Mouse (Mus musculus) testis, adult 2 months (tissue): Measurements from ENCODE around the gene Zfp36l1. TPM values are rescaled to one million over a fixed set of nuclear protein-coding genes. Genes with fewer than 3 reads are reported as not detected.

Source experiments
- H3K27ac ChIP-seq: fragments of 200-500 bp; 2 replicates; pipeline ENCODE4 v1.5.1; 2012; ENCODE audit warnings: low read depth, low read length; ENCODE audit not compliant: control insufficient read depth, insufficient read depth
- H3K27me3 ChIP-seq: fragments of 200-500 bp; 2 replicates; pipeline ENCODE4 v1.6.1; 2012; ENCODE audit warnings: mild to moderate bottlenecking, low read length, moderate library complexity; ENCODE audit not compliant: control insufficient read depth, insufficient read depth
- H3K36me3 ChIP-seq: fragments of 200-500 bp; 2 replicates; pipeline ENCODE4 v1.6.1; 2012; ENCODE audit warnings: mild to moderate bottlenecking, low read length; ENCODE audit not compliant: control insufficient read depth, insufficient read depth
- H3K4me1 ChIP-seq: fragments of 200-500 bp; 2 replicates; pipeline ENCODE4 v1.6.1; 2012; ENCODE audit warnings: low read length; ENCODE audit not compliant: control insufficient read depth, insufficient read depth
- H3K4me3 ChIP-seq: fragments of 200-500 bp; 2 replicates; pipeline ENCODE4 v1.5.1; 2012; ENCODE audit warnings: low read depth, mild to moderate bottlenecking, low read length, moderate library complexity, mixed read lengths; ENCODE audit not compliant: control insufficient read depth
- CTCF ChIP-seq: fragments of 200-500 bp; IDR thresholded peaks from 2 replicates; pipeline ENCODE4 v1.5.1; 2012; ENCODE audit warnings: low read depth, mild to moderate bottlenecking, inconsistent platforms, low read length, moderate library complexity; ENCODE audit not compliant: control insufficient read depth, insufficient read depth, insufficient replicate concordance
- POLR2A ChIP-seq: fragments of 200-500 bp; IDR thresholded peaks from 2 replicates; pipeline ENCODE4 v1.6.1; 2012; ENCODE audit warnings: low read depth, mild to moderate bottlenecking, inconsistent platforms, low read length, moderate library complexity; ENCODE audit not compliant: control insufficient read depth
- polyA plus RNA-seq: library from polyadenylated mRNA; depleted of rRNA; stranded (reverse); fragments of >200 nt; gene quantifications from 2 replicates; pipeline ENCODE4 v1.2.3, GENCODE M21; 2012

Gene Zfp36l1
- polyA plus RNA-seq, 1 experiment = 28.4 TPM

DNA sequence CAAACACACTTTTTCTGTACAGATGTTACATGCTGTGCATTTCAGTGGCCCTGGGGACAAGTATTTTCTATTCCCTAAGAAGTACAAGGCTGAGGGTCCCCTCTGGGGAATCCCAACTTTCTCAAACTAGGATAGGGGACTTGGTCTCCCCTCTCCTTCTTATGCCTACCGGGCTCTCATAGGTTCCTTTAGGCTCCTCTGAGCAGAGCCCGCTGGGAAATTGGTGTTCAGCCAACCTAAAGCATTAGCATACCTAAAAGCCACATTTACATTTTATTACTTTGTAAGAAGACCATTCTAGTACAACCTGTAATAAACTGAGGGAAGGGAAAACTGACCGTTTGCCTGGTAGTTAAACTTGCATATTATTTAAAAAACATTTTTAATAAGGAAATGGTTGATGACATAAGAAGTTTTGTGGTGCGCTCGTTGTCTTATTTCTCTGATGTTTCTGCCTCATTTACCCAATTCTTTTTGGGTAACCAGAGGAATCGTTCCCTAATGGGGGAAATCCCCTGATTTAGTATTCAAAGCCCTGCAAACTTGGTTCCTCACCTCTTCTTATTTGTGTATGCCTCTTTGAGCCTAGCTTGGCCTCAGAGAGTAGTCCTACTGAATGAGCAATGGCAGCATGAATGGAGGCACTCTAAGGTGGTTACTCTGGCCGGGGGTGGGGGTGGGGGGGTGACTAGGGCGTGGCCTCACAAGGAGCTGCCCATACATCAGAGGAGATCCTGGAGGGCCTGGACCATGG lies 42.1 kb downstream of the Zfp36l1 start:
- Histone ChIP-seq H3K27me3 (no peaks in the 10 kb centered on the region), H3K4me3 (no peak overlapping the region), H3K27ac (no peak overlapping the region), H3K4me1 (no peaks in the 10 kb centered on the region), H3K36me3 (no peaks in the 10 kb centered on the region)
- no peak for TF ChIP-seq CTCF
- TF ChIP-seq POLR2A = no peak

DNA sequence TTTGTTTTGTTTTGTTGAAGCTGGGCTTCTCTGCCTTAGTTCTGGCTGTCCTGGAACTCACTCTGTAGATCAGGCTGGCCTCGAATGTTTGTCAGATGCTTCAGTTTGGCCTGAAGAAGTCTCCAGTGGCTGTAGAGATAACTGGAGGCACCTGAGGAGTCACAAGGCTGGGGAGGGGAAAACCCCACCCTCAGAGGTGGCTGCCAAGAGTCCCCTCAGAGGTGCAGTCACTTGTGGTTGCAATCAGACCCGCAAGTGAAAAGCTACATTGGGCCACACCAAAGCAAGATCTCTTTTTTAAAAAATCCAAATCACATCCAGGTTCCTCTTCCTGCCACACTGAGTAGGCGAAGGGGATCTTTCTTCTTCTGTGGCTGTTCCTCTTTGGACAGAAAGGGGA lies 43.8 kb downstream of the Zfp36l1 start:
- Histone ChIP-seq H3K27ac (no peak overlapping the region), H3K36me3 (no peaks in the 10 kb centered on the region), H3K27me3 (no peaks in the 10 kb centered on the region), H3K4me1 (no peaks in the 10 kb centered on the region), H3K4me3 (no peak overlapping the region)
- TF ChIP-seq CTCF = no peak
- TF ChIP-seq POLR2A = no peak

DNA sequence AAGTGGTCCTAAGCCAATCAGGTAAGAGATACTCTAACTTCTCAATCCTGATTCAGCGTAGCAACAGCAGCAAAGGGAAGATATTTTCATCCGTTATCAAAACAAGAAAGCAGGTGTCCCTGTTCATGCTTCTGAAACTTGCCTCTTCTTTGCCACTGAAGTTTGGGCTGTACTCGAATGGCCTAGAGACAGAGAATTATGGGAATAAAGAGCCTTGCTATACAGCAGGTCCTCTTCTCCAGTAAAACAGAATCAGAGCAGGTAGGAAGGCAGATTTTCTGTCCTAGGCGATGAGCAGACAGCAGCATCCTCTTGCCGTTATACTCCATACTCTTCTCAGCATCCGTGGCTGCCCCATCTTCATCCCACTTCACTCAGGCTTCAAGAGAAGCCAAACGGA lies 44.8 kb downstream of the Zfp36l1 start:
- no peaks in the 10 kb centered on the region for H3K27me3 ChIP-seq
- no peaks in the 10 kb centered on the region for H3K4me1 ChIP-seq
- TF ChIP-seq CTCF = no peak
- TF ChIP-seq POLR2A = no peak
- no peaks in the 10 kb centered on the region for H3K36me3 ChIP-seq
- no peak overlapping the region for H3K4me3 ChIP-seq
- no peak overlapping the region for H3K27ac ChIP-seq

DNA sequence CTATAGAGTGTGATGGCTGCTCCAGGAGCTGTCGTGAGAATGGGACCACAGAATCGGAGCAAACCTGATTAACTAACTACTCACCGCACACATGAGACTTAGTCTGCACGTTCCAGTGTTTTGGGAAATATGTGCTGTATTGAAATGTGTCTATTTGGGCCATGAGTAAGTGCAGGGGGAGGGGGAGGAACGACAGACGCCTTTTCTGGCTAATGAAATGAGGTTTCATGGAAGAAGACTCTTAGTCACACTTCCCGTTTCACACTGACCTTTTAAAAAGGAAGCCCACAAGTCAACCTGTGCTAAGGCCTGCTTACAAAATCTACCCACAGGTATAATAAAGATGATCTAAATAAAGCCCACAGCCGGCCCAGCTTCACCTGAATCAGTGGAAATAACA lies 47.8 kb downstream of the Zfp36l1 start:
- Histone ChIP-seq H3K36me3 (no peaks in the 10 kb centered on the region), H3K27ac (no peak overlapping the region), H3K4me1 (peaks cover 10% of the 10 kb centered on the region), H3K27me3 (no peaks in the 10 kb centered on the region), H3K4me3 (no peak overlapping the region)
- no peak for TF ChIP-seq POLR2A
- no peak for TF ChIP-seq CTCF

DNA sequence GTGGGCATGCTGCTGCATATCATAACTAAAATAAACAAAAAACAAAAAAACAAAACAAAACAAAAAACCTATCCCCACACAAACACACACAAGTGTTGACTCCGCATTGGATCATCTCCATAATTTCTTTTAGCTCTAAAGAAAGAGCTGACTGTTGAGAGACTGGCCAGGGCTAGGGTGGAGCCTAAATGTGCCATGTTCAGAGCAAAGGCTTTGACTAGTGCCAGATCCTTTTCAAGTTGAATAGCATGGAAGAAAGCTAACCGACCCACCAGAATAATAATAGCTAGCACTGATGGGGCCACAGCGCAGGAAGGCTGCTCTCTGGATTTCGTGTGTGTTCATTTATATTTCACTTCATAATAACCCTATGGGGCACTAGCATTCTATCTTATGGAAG lies 48.5 kb downstream of the Zfp36l1 start:
- TF ChIP-seq CTCF = no peak
- TF ChIP-seq POLR2A = no peak
- no peak overlapping the region for H3K4me3 ChIP-seq
- H3K4me1 ChIP-seq = peaks cover 10% of the 10 kb centered on the region
- H3K36me3 ChIP-seq = no peaks in the 10 kb centered on the region
- no peak overlapping the region for H3K27ac ChIP-seq
- no peaks in the 10 kb centered on the region for H3K27me3 ChIP-seq

DNA sequence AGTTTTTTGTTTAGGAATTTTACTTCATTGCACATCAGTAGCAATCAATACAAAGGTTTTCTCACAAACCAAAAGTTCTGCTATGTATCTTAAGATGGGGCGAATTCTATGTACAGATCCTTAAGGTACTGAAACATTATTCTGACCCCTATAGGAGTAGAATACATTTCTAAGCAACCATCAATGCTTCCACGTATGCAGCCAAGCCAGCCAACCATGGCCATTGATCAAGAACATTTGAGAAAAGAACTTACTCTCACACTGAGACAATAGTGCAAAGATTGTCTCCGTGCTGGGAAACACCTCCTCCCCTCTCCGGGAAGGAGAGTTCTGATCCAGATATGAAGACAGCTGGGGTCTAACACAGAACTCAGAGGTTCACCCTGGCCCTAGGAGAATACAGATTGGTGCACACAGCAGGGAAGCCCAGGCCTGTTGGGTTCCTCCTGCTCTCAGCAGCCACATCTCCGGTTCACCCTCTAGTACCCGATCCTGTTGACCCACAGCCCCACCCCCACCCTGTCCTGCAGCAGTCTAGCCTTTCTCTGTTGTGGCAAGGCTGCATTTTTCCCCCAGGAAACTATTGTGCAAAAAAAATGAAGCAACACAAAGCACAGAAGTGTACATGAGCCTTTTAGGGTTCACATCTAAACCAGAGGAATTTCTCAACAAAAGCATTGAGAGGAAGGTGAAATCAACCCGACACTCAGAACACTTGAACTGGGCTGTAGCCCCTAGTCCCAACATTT lies 49.2 kb downstream of the Zfp36l1 start:
- TF ChIP-seq POLR2A (no peak), CTCF (no peak)
- H3K27me3 ChIP-seq = no peaks in the 10 kb centered on the region
- H3K4me3 ChIP-seq = no peak overlapping the region
- H3K27ac ChIP-seq = no peak overlapping the region
- peaks cover 10% of the 10 kb centered on the region for H3K4me1 ChIP-seq
- H3K36me3 ChIP-seq = no peaks in the 10 kb centered on the region
